Comparison of ENCODE assay signal across 8 mouse cellular contexts in the genomic region with DNA sequence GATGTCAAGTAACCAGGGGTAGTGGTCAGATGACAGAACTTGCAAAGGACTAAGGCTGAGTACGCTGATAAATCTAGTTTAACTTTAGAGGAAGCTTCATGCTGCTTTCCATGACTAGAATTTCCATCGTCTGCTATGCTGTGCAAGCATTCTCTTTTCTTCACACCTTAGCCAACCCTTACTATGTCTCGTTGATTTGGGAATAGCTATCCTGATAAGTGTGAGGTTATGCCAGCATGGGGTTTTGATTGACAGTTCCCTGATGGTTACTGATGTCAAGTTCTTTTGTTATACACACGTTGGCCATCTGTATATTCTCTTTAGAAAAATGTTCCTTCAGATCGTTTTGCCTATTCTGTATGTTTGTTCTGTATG. TPM values are rescaled to one million over a fixed set of nuclear protein-coding genes. Genes with fewer than 3 reads are reported as not detected.
DNase-seq lines count a peak whose midpoint lies in the region; ATAC-seq and TF ChIP-seq lines count a peak whose summit lies in the region.

No protein-coding gene starts in this region.

- no peak overlapping the region for H3K27ac ChIP-seq in kidney, postnatal 0 days
- no peak overlapping the region for H3K27ac ChIP-seq in forebrain, embryonic 12.5 days
- H3K27ac ChIP-seq in limb, embryonic 11.5 days (replicated peaks; ENCODE audit: low read depth, low read length): no peak overlapping the region
- no peak overlapping the region for H3K27ac ChIP-seq in neural tube, embryonic 14.5 days (ENCODE audit: low read depth, low read length)

- 39% methylated on average over 5 of the region's 5 CpGs for WGBS in kidney, postnatal 0 days
- 45% methylated on average over 5 of the region's 5 CpGs for WGBS in forebrain, embryonic 12.5 days
- 47% methylated on average over 5 of the region's 5 CpGs for WGBS in limb, embryonic 11.5 days
- WGBS in neural tube, embryonic 14.5 days: 45% methylated on average over 5 of the region's 5 CpGs

- H3K4me3 ChIP-seq in kidney, postnatal 0 days (replicated peaks; ENCODE audit: low read depth, low read length): peak overlapping the region; percentile 69
- H3K4me3 ChIP-seq in forebrain, embryonic 12.5 days (replicated peaks): peak overlapping the region; percentile 63
- peak overlapping the region; percentile 61; the same call in 1 of the 2 replicates for H3K4me3 ChIP-seq in limb, embryonic 11.5 days (ENCODE audit: low read depth, low read length)
- peak overlapping the region; percentile 59 for H3K4me3 ChIP-seq in neural tube, embryonic 14.5 days (ENCODE audit: low read depth, low read length)

- H3K9me3 ChIP-seq in kidney, postnatal 0 days (replicated peaks; ENCODE audit: low read length): no peaks in the 10 kb centered on the region
- H3K9me3 ChIP-seq in forebrain, embryonic 12.5 days: no peaks in the 10 kb centered on the region
- H3K9me3 ChIP-seq in limb, embryonic 11.5 days (ENCODE audit: control insufficient read depth, low read length): no peaks in the 10 kb centered on the region
- H3K9me3 ChIP-seq in neural tube, embryonic 14.5 days (ENCODE audit: control insufficient read depth, low read length): no peaks in the 10 kb centered on the region

- TF ChIP-seq CTCF in kidney, postnatal 0 days (IDR thresholded peaks at IDR 0.05; ENCODE audit: low read depth): no peak

- H3K4me1 ChIP-seq in kidney, postnatal 0 days (replicated peaks; ENCODE audit: insufficient read depth, low read length): no peaks in the 10 kb centered on the region
- H3K4me1 ChIP-seq in forebrain, embryonic 12.5 days: peaks cover 9% of the 10 kb centered on the region; the same call in 1 of the 2 replicates
- no peaks in the 10 kb centered on the region for H3K4me1 ChIP-seq in limb, embryonic 11.5 days (ENCODE audit: control insufficient read depth, insufficient read depth, low read length)
- H3K4me1 ChIP-seq in neural tube, embryonic 14.5 days (ENCODE audit: control insufficient read depth, insufficient read depth, low read length): peaks cover 3% of the 10 kb centered on the region; the same call in 1 of the 2 replicates

- H3K4me2 ChIP-seq in kidney, postnatal 0 days (ENCODE audit: low read length): peak overlapping the region; percentile 82; the same call in 1 of the 2 replicates
- peak overlapping the region; percentile 93 for H3K4me2 ChIP-seq in forebrain, embryonic 12.5 days
- H3K4me2 ChIP-seq in limb, embryonic 11.5 days (ENCODE audit: low read depth, severe bottlenecking): peak overlapping the region; percentile 73
- peak overlapping the region; percentile 98 for H3K4me2 ChIP-seq in neural tube, embryonic 14.5 days (ENCODE audit: low read depth, low read length)

- H3K27me3 ChIP-seq in kidney, postnatal 0 days (ENCODE audit: insufficient read depth, low read length): no peaks in the 10 kb centered on the region
- peaks cover 8% of the 10 kb centered on the region; the same call in 1 of the 2 replicates for H3K27me3 ChIP-seq in forebrain, embryonic 12.5 days
- H3K27me3 ChIP-seq in limb, embryonic 11.5 days (ENCODE audit: control insufficient read depth, insufficient read depth, low read length): no peaks in the 10 kb centered on the region
- H3K27me3 ChIP-seq in neural tube, embryonic 14.5 days (ENCODE audit: control insufficient read depth, insufficient read depth, low read length): no peaks in the 10 kb centered on the region

- no peaks in the 10 kb centered on the region for H3K36me3 ChIP-seq in kidney, postnatal 0 days (ENCODE audit: insufficient read depth, low read length)
- no peaks in the 10 kb centered on the region for H3K36me3 ChIP-seq in forebrain, embryonic 12.5 days (replicated peaks)
- H3K36me3 ChIP-seq in limb, embryonic 11.5 days (ENCODE audit: control insufficient read depth, insufficient read depth, low read length): no peaks in the 10 kb centered on the region
- H3K36me3 ChIP-seq in neural tube, embryonic 14.5 days (ENCODE audit: control insufficient read depth, insufficient read depth, low read length): no peaks in the 10 kb centered on the region

- DNase-seq in kidney, postnatal 0 days (ENCODE audit: low spot score): no peak
- no peak for DNase-seq in kidney, adult 11 months
- no peak for DNase-seq in limb, embryonic 11.5 days (ENCODE audit: low spot score)
- no peak for DNase-seq in urinary bladder, postnatal 36 days (ENCODE audit: low spot score in 2 of 2)
- DNase-seq in layer of hippocampus, postnatal 25 days (ENCODE audit: extremely low spot score in 1 of 2, low spot score in 1 of 2): no peak
- no peak for DNase-seq in adrenal gland, postnatal 4 days (ENCODE audit: low spot score in 2 of 2)

- peak; percentile 7; the same call in 1 of the 2 replicates for ATAC-seq in kidney, postnatal 0 days (replicated peaks; ENCODE audit: low FRiP score, low read depth)
- ATAC-seq in forebrain, embryonic 12.5 days (ENCODE audit: low FRiP score): peak; percentile 59
- ATAC-seq in limb, embryonic 11.5 days (ENCODE audit: insufficient number of reproducible peaks, low FRiP score, low TSS enrichment, low read depth): peak; percentile 2; the same call in 1 of the 2 replicates
- no peak; the same call in 1 of the 2 replicates for ATAC-seq in neural tube, embryonic 14.5 days (ENCODE audit: low read depth)

- H3K9ac ChIP-seq in kidney, postnatal 0 days (ENCODE audit: low read depth, low read length): no peak overlapping the region
- H3K9ac ChIP-seq in forebrain, embryonic 12.5 days: no peak overlapping the region
- no peak overlapping the region for H3K9ac ChIP-seq in limb, embryonic 11.5 days (ENCODE audit: low read length)
- no peak overlapping the region for H3K9ac ChIP-seq in neural tube, embryonic 14.5 days (replicated peaks; ENCODE audit: low read depth, low read length)

RNA-seq across cellular contexts. Expression of a gene that starts 0.3 kb away (rescaled TPM):
- 20.7 and 21.8 TPM in 2 replicates for polyA plus RNA-seq in kidney, postnatal 0 days (2015; fragmentation: Nextera tagmentation; extraction: Ambion mirVana)
- polyA plus RNA-seq in forebrain, embryonic 12.5 days (2016; fragmentation: Nextera tagmentation; extraction: Ambion mirVana): 5.8 and 6.3 TPM in 2 replicates
- 26.2 and 33.5 TPM in 2 replicates for polyA plus RNA-seq in limb, embryonic 11.5 days (2014; fragmentation: Nextera tagmentation; extraction: Ambion mirVana)
- 3.6 and 4.8 TPM in 2 replicates for polyA plus RNA-seq in neural tube, embryonic 14.5 days (2014; fragmentation: Nextera tagmentation; extraction: Ambion mirVana)
- total RNA-seq in layer of hippocampus, postnatal 25 days (2021): 1 to 10 TPM; 2.9 TPM
- 10 to 100 TPM in 1 of 2 experiments, 1 to 10 TPM in 1; 8.9 to 10.7 TPM for total RNA-seq in adrenal gland, postnatal 4 days (2021)
